Mouse (Mus musculus): ENCODE measurements around the gene 6030468B19Rik. TPM values are rescaled to one million over a fixed set of nuclear protein-coding genes. Genes with fewer than 3 reads are reported as not detected.
A peak's percentile ranks its signal among the peaks of the same experiment; 100 is the strongest.

Gene 6030468B19Rik
- polyA plus RNA-seq, 1 experiment from 2014 or later = 0.19 TPM

- no peak overlapping the region for H3K9ac ChIP-seq (ENCODE audit: low read length)
- peaks cover 94% of the 10 kb centered on the region for H3K36me3 ChIP-seq (ENCODE audit: control insufficient read depth, insufficient read depth, low read length)
- H3K4me3 ChIP-seq (ENCODE audit: control insufficient read depth in 1 of 2, insufficient read depth in 1 of 2, low read depth in 1 of 2, low read length in 2 of 2) = no peak overlapping the region
- no peaks in the 10 kb centered on the region for H3K9me3 ChIP-seq (ENCODE audit: control insufficient read depth, low read length)
- no peak for ATAC-seq (ENCODE audit: insufficient number of reproducible peaks, insufficient read depth, low FRiP score, low read depth)
- no peak overlapping the region for H3K4me2 ChIP-seq (ENCODE audit: low read length)
- H3K27ac ChIP-seq (replicated peaks in 1 of 2; ENCODE audit: control insufficient read depth in 1 of 2, insufficient read depth in 1 of 2, low read depth in 2 of 2, low read length in 2 of 2) = no peak overlapping the region
- peaks cover 17 to 29% of the 10 kb centered on the region in 2 experiments for H3K4me1 ChIP-seq (ENCODE audit: control insufficient read depth in 2 of 2, insufficient read depth in 2 of 2, low read length in 2 of 2)
- 86% methylated on average over 13 of the region's 13 CpGs for WGBS
- no peaks in the 10 kb centered on the region for H3K27me3 ChIP-seq (ENCODE audit: control insufficient read depth, insufficient read depth, low read length)
Observed at GRCm38 (mm10) chr11:117816389-117816996, 19.0 kb downstream of the 6030468B19Rik start.

- Histone ChIP-seq H3K27me3 (ENCODE audit: control insufficient read depth, insufficient read depth, low read length) (no peaks in the 10 kb centered on the region), H3K4me3 (ENCODE audit: control insufficient read depth in 1 of 2, insufficient read depth in 1 of 2, low read depth in 1 of 2, low read length in 2 of 2) (no peak overlapping the region), H3K27ac (replicated peaks in 1 of 2; ENCODE audit: control insufficient read depth in 1 of 2, insufficient read depth in 1 of 2, low read depth in 2 of 2, low read length in 2 of 2) (peak overlapping the region; percentile 77 to 89), H3K4me1 (ENCODE audit: control insufficient read depth in 2 of 2, insufficient read depth in 2 of 2, low read length in 2 of 2) (peaks cover 29 to 49% of the 10 kb centered on the region in 2 experiments), H3K9ac (ENCODE audit: low read length) (peak overlapping the region; percentile 53; the same call in 1 of the 2 replicates), H3K9me3 (ENCODE audit: control insufficient read depth, low read length) (no peaks in the 10 kb centered on the region), H3K4me2 (ENCODE audit: low read length) (peak overlapping the region; percentile 19; the same call in 1 of the 2 replicates), H3K36me3 (ENCODE audit: control insufficient read depth, insufficient read depth, low read length) (peaks cover 97% of the 10 kb centered on the region)
- peak; percentile 69 for ATAC-seq (ENCODE audit: insufficient number of reproducible peaks, insufficient read depth, low FRiP score, low read depth)
- WGBS = 50% methylated on average over 8 of the region's 8 CpGs
Observed at GRCm38 (mm10) chr11:117819095-117819494, 21.6 kb downstream of the 6030468B19Rik start.

DNA sequence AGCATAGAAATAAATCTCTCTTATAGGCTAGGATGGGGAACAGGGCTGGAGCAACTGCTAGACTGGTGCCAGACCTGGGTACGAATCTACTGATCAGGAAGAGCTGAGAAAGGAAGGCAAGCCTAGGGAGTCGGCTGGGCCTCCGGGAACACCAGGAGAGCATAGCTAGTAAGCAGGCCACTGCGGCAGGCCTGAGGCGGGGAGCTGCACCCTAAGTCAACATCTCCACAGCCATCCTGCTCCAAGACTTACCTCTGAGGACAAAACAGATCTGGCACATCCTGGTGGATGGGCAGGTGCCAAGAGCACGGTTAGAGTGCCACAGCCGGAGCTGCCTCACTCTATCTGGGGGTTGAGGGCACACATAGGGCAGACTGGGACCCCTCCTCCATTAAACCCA lies 22.7 kb downstream of the 6030468B19Rik start:
- ATAC-seq (ENCODE audit: insufficient number of reproducible peaks, insufficient read depth, low FRiP score, low read depth) = no peak
- H3K4me2 ChIP-seq (ENCODE audit: low read length) = no peak overlapping the region
- peaks cover 30 to 49% of the 10 kb centered on the region in 2 experiments for H3K4me1 ChIP-seq (ENCODE audit: control insufficient read depth in 2 of 2, insufficient read depth in 2 of 2, low read length in 2 of 2)
- peaks cover 88% of the 10 kb centered on the region for H3K36me3 ChIP-seq (ENCODE audit: control insufficient read depth, insufficient read depth, low read length)
- peak overlapping the region; percentile 53 for H3K9ac ChIP-seq (ENCODE audit: low read length)
- WGBS = 93% methylated on average over 7 of the region's 7 CpGs
- no peaks in the 10 kb centered on the region for H3K27me3 ChIP-seq (ENCODE audit: control insufficient read depth, insufficient read depth, low read length)
- no peak overlapping the region for H3K4me3 ChIP-seq (ENCODE audit: control insufficient read depth in 1 of 2, insufficient read depth in 1 of 2, low read depth in 1 of 2, low read length in 2 of 2)
- no peaks in the 10 kb centered on the region for H3K9me3 ChIP-seq (ENCODE audit: control insufficient read depth, low read length)
- peak overlapping the region in 1 of 2 experiments; percentile 77; a peak in 2 of 4 replicates for H3K27ac ChIP-seq (replicated peaks in 1 of 2; ENCODE audit: control insufficient read depth in 1 of 2, insufficient read depth in 1 of 2, low read depth in 2 of 2, low read length in 2 of 2)

DNA sequence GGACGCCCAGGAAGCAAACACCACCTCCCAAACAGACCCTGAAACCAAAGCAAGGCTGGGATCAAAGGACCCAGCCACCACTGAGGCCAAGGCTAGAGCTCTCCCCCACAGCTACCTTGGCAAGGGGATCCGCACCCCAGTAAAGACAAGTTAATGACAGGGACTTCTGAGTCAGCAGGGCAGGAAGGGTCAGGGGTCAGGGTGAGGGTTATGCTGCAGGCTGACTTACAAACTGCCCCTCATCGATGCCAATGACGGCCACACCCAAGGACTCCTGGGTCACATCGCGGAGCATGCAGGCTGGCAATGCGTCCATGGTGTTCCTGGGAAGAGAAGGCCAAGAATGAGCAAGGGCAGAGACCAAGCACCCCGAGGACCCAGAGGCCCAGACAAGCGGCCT lies 24.4 kb downstream of the 6030468B19Rik start:
- Histone ChIP-seq H3K27me3 (ENCODE audit: control insufficient read depth, insufficient read depth, low read length) (no peaks in the 10 kb centered on the region), H3K4me3 (ENCODE audit: control insufficient read depth in 1 of 2, insufficient read depth in 1 of 2, low read depth in 1 of 2, low read length in 2 of 2) (no peak overlapping the region), H3K4me1 (ENCODE audit: control insufficient read depth in 2 of 2, insufficient read depth in 2 of 2, low read length in 2 of 2) (peaks cover 38 to 63% of the 10 kb centered on the region in 2 experiments), H3K4me2 (ENCODE audit: low read length) (no peak overlapping the region), H3K36me3 (ENCODE audit: control insufficient read depth, insufficient read depth, low read length) (peaks cover 72% of the 10 kb centered on the region), H3K9me3 (ENCODE audit: control insufficient read depth, low read length) (no peaks in the 10 kb centered on the region), H3K27ac (replicated peaks in 1 of 2; ENCODE audit: control insufficient read depth in 1 of 2, insufficient read depth in 1 of 2, low read depth in 2 of 2, low read length in 2 of 2) (no peak overlapping the region), H3K9ac (ENCODE audit: low read length) (0 out of 2 replicates have a peak overlapping the region, but pooled peaks have one; percentile 54)
- no peak for ATAC-seq (ENCODE audit: insufficient number of reproducible peaks, insufficient read depth, low FRiP score, low read depth)
- WGBS = 91% methylated on average over 9 of the region's 9 CpGs

- H3K4me3 ChIP-seq (ENCODE audit: control insufficient read depth in 1 of 2, insufficient read depth in 1 of 2, low read depth in 1 of 2, low read length in 2 of 2) = no peak overlapping the region
- peaks cover 47 to 72% of the 10 kb centered on the region in 2 experiments for H3K4me1 ChIP-seq (ENCODE audit: control insufficient read depth in 2 of 2, insufficient read depth in 2 of 2, low read length in 2 of 2)
- no peak for ATAC-seq (ENCODE audit: insufficient number of reproducible peaks, insufficient read depth, low FRiP score, low read depth)
- no peaks in the 10 kb centered on the region for H3K9me3 ChIP-seq (ENCODE audit: control insufficient read depth, low read length)
- H3K27ac ChIP-seq (replicated peaks in 1 of 2; ENCODE audit: control insufficient read depth in 1 of 2, insufficient read depth in 1 of 2, low read depth in 2 of 2, low read length in 2 of 2) = peak overlapping the region; percentile 65 to 73
- peak overlapping the region; percentile 92 for H3K4me2 ChIP-seq (ENCODE audit: low read length)
- peaks cover 62% of the 10 kb centered on the region for H3K36me3 ChIP-seq (ENCODE audit: control insufficient read depth, insufficient read depth, low read length)
- H3K9ac ChIP-seq (ENCODE audit: low read length) = peak overlapping the region; percentile 54
- 40% methylated on average over 7 of the region's 7 CpGs for WGBS
- H3K27me3 ChIP-seq (ENCODE audit: control insufficient read depth, insufficient read depth, low read length) = no peaks in the 10 kb centered on the region
Observed at GRCm38 (mm10) chr11:117822728-117823241, 25.3 kb downstream of the 6030468B19Rik start.

DNA sequence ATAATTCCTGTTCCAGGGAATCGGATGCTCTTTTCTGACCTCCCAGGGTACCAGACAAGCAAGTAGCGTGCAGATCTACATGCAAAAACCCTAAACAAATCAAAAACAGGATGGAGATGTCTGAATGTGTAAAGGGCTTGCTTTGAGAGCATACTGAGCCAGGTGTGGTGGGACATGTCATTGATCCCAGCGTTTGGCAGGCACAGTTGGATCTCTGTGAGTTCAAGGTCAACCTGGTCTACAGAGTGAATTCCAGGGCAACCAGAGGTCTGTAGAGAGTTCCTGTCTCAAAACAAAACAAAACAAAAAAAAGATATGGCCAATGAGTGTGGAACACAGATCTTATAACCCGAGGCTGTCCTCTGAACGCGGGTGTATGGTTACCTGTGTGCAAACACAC lies 26.0 kb downstream of the 6030468B19Rik start:
- no peaks in the 10 kb centered on the region for H3K9me3 ChIP-seq (ENCODE audit: control insufficient read depth, low read length)
- peak overlapping the region; percentile 54 for H3K9ac ChIP-seq (ENCODE audit: low read length)
- peaks cover 53 to 79% of the 10 kb centered on the region in 2 experiments for H3K4me1 ChIP-seq (ENCODE audit: control insufficient read depth in 2 of 2, insufficient read depth in 2 of 2, low read length in 2 of 2)
- H3K27me3 ChIP-seq (ENCODE audit: control insufficient read depth, insufficient read depth, low read length) = no peaks in the 10 kb centered on the region
- no peak overlapping the region for H3K4me3 ChIP-seq (ENCODE audit: control insufficient read depth in 1 of 2, insufficient read depth in 1 of 2, low read depth in 1 of 2, low read length in 2 of 2)
- 89% methylated on average over 6 of the region's 6 CpGs for WGBS
- ATAC-seq (ENCODE audit: insufficient number of reproducible peaks, insufficient read depth, low FRiP score, low read depth) = no peak
- peak overlapping the region; percentile 92 for H3K4me2 ChIP-seq (ENCODE audit: low read length)
- H3K27ac ChIP-seq (replicated peaks in 1 of 2; ENCODE audit: control insufficient read depth in 1 of 2, insufficient read depth in 1 of 2, low read depth in 2 of 2, low read length in 2 of 2) = peak overlapping the region; percentile 65 to 97
- peaks cover 56% of the 10 kb centered on the region for H3K36me3 ChIP-seq (ENCODE audit: control insufficient read depth, insufficient read depth, low read length)

DNA sequence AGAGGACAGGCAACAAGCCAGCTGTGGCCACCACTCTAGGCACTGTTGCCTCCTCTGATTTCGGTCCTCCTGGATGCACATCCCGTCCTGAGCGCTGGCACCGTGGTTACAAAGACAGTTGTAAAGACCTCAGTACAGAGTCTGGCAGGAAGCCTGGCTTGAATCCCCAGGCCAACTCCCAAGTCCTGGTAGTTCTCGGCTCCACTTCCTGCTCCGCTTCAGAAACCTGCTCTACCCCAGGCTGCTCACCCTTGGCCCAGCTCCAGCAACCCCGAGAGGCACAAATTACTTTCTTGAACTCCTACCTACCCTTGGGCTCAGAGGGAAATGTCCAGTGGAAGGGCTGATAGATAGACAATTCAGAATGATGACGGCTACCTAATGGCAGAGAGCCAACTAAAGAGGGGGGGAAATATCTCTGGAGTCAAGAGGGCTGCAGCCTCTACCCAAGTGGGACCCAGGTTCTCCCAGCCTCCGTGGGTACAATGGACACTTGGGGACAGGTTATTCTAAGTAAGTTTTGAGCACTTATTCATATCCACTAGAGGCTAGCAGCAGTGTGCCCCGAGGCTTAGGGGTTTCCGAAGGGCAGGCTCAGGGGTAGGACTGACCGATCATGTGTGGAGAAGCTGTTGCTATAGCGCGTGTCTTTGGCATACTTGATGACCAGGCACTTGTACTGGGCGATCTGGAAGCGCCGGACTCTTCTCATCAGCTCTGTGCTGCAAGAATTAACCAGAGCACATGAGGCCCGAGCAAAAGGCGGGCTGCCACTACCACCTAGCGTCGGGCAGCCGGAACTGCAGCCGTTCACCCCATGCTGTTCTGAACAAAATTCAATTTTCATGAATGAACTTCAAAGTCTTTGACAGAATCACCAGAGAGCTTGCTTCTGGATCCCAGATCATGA lies 26.9 kb downstream of the 6030468B19Rik start:
- peak; percentile 48; the same call in 1 of the 2 replicates for ATAC-seq (ENCODE audit: insufficient number of reproducible peaks, insufficient read depth, low FRiP score, low read depth)
- Histone ChIP-seq H3K36me3 (ENCODE audit: control insufficient read depth, insufficient read depth, low read length) (peaks cover 47% of the 10 kb centered on the region), H3K9me3 (ENCODE audit: control insufficient read depth, low read length) (no peaks in the 10 kb centered on the region), H3K27ac (replicated peaks in 1 of 2; ENCODE audit: control insufficient read depth in 1 of 2, insufficient read depth in 1 of 2, low read depth in 2 of 2, low read length in 2 of 2) (peak overlapping the region; percentile 36 to 97), H3K9ac (ENCODE audit: low read length) (peak overlapping the region; percentile 86), H3K4me1 (ENCODE audit: control insufficient read depth in 2 of 2, insufficient read depth in 2 of 2, low read length in 2 of 2) (peaks cover 55 to 83% of the 10 kb centered on the region in 2 experiments), H3K4me2 (ENCODE audit: low read length) (peak overlapping the region; percentile 92), H3K27me3 (ENCODE audit: control insufficient read depth, insufficient read depth, low read length) (no peaks in the 10 kb centered on the region), H3K4me3 (ENCODE audit: control insufficient read depth in 1 of 2, insufficient read depth in 1 of 2, low read depth in 1 of 2, low read length in 2 of 2) (peak overlapping the region; percentile 56 to 71)
- whole genome bisulfite sequencing = 9% methylated on average over 23 of the region's 23 CpGs

All from heart, embryonic 14.5 days (tissue).